Mouse (Mus musculus): ENCODE measurements around the gene Pah. TPM values are rescaled to one million over a fixed set of nuclear protein-coding genes. Genes with fewer than 3 reads are reported as not detected.
A peak's percentile ranks its signal among the peaks of the same experiment; 100 is the strongest.

Pah gene
- total RNA-seq (2014; rRNA removed) (not detected in 2 replicates), polyA plus RNA-seq (2015; fragmentation: Nextera tagmentation; extraction: Ambion mirVana) (0.09 and 0.18 TPM in 2 replicates)

- no peak within 1 kb of the TSS for H3K4me3 ChIP-seq (ENCODE audit: low read depth, low read length)
- no peaks in the 10 kb centered on the region for H3K27me3 ChIP-seq (ENCODE audit: insufficient read depth, low read length)
- ATAC-seq (ENCODE audit: low FRiP score): no peak
- no peaks in the 10 kb centered on the region for H3K36me3 ChIP-seq (ENCODE audit: insufficient read depth, low read length)
- no peak for DNase-seq (ENCODE audit: low spot score)
- no peak within 1 kb of the TSS for H3K27ac ChIP-seq (ENCODE audit: low read depth, low read length)
- H3K9ac ChIP-seq (replicated peaks; ENCODE audit: low read length, poor library complexity, severe bottlenecking): no peak within 1 kb of the TSS
- no peaks in the 10 kb centered on the region for H3K4me1 ChIP-seq (ENCODE audit: insufficient read depth, low read length)
- no peak for TF ChIP-seq CTCF (IDR thresholded peaks at IDR 0.05)
- no peaks in the 10 kb centered on the region for H3K9me3 ChIP-seq (ENCODE audit: low read length)
- WGBS: 90% methylated on average over 5 of the region's 5 CpGs
- no peak within 1 kb of the TSS for H3K4me2 ChIP-seq (ENCODE audit: low read depth, low read length, poor library complexity, severe bottlenecking)
Observed at GRCm38 (mm10) chr10:87521646-87522045, at the start of gene Pah. Gene Pah (plus strand): TSS chr10:87521795.

- H3K9me3 ChIP-seq (ENCODE audit: low read length): no peaks in the 10 kb centered on the region
- no peak for ATAC-seq (ENCODE audit: low FRiP score)
- no peak overlapping the region for H3K4me3 ChIP-seq (ENCODE audit: low read depth, low read length)
- no peaks in the 10 kb centered on the region for H3K36me3 ChIP-seq (ENCODE audit: insufficient read depth, low read length)
- no peak for TF ChIP-seq CTCF (IDR thresholded peaks at IDR 0.05)
- no peaks in the 10 kb centered on the region for H3K4me1 ChIP-seq (ENCODE audit: insufficient read depth, low read length)
- H3K9ac ChIP-seq (replicated peaks; ENCODE audit: low read length, poor library complexity, severe bottlenecking): no peak overlapping the region
- no peak overlapping the region for H3K4me2 ChIP-seq (ENCODE audit: low read depth, low read length, poor library complexity, severe bottlenecking)
- H3K27ac ChIP-seq (ENCODE audit: low read depth, low read length): no peak overlapping the region
- no peak for DNase-seq (ENCODE audit: low spot score)
- 24% methylated on average over 10 of the region's 10 CpGs for WGBS
- H3K27me3 ChIP-seq (ENCODE audit: insufficient read depth, low read length): no peaks in the 10 kb centered on the region
Observed at GRCm38 (mm10) chr10:87473475-87474131, 48.0 kb upstream of the Pah start.

GRCm38 (mm10) chr10:87474971-87475370, 46.6 kb upstream of the Pah start:
- Histone ChIP-seq H3K4me1 (ENCODE audit: insufficient read depth, low read length) (no peaks in the 10 kb centered on the region), H3K4me3 (ENCODE audit: low read depth, low read length) (no peak overlapping the region), H3K36me3 (ENCODE audit: insufficient read depth, low read length) (no peaks in the 10 kb centered on the region), H3K9me3 (ENCODE audit: low read length) (no peaks in the 10 kb centered on the region; the same call in 1 of the 2 replicates), H3K27me3 (ENCODE audit: insufficient read depth, low read length) (no peaks in the 10 kb centered on the region), H3K4me2 (ENCODE audit: low read depth, low read length, poor library complexity, severe bottlenecking) (no peak overlapping the region), H3K9ac (replicated peaks; ENCODE audit: low read length, poor library complexity, severe bottlenecking) (no peak overlapping the region), H3K27ac (ENCODE audit: low read depth, low read length) (no peak overlapping the region)
- no peak for TF ChIP-seq CTCF (IDR thresholded peaks at IDR 0.05)
- ATAC-seq (ENCODE audit: low FRiP score): no peak
- 38% methylated on average over 2 of the region's 2 CpGs for WGBS
- DNase-seq (ENCODE audit: low spot score): no peak

GRCm38 (mm10) chr10:87477895-87478294, 43.7 kb upstream of the Pah start:
- H3K27ac ChIP-seq (ENCODE audit: low read depth, low read length): no peak overlapping the region
- no peaks in the 10 kb centered on the region for H3K36me3 ChIP-seq (ENCODE audit: insufficient read depth, low read length)
- H3K4me3 ChIP-seq (ENCODE audit: low read depth, low read length): no peak overlapping the region
- no peaks in the 10 kb centered on the region for H3K27me3 ChIP-seq (ENCODE audit: insufficient read depth, low read length)
- DNase-seq (ENCODE audit: low spot score) (no peak), ATAC-seq (ENCODE audit: low FRiP score) (no peak)
- WGBS: 24% methylated on average over 5 of the region's 5 CpGs
- H3K9me3 ChIP-seq (ENCODE audit: low read length): no peaks in the 10 kb centered on the region; the same call in 1 of the 2 replicates
- no peak for TF ChIP-seq CTCF (IDR thresholded peaks at IDR 0.05)
- no peaks in the 10 kb centered on the region for H3K4me1 ChIP-seq (ENCODE audit: insufficient read depth, low read length)
- H3K4me2 ChIP-seq (ENCODE audit: low read depth, low read length, poor library complexity, severe bottlenecking): no peak overlapping the region
- H3K9ac ChIP-seq (replicated peaks; ENCODE audit: low read length, poor library complexity, severe bottlenecking): no peak overlapping the region

- DNase-seq (ENCODE audit: low spot score) (peak; percentile 64), ATAC-seq (ENCODE audit: low FRiP score) (peak; percentile 55)
- H3K4me1 ChIP-seq (ENCODE audit: insufficient read depth, low read length): 0 out of 2 replicates have a peak, but pooled peaks cover 8% of the 10 kb centered on the region
- no peaks in the 10 kb centered on the region for H3K27me3 ChIP-seq (ENCODE audit: insufficient read depth, low read length)
- H3K9me3 ChIP-seq (ENCODE audit: low read length): no peaks in the 10 kb centered on the region; the same call in 1 of the 2 replicates
- 7% methylated on average over 17 of the region's 17 CpGs for WGBS
- H3K9ac ChIP-seq (replicated peaks; ENCODE audit: low read length, poor library complexity, severe bottlenecking): peak overlapping the region; percentile 55
- H3K36me3 ChIP-seq (ENCODE audit: insufficient read depth, low read length): no peaks in the 10 kb centered on the region
- H3K27ac ChIP-seq (ENCODE audit: low read depth, low read length): peak overlapping the region; percentile 51; the same call in 1 of the 2 replicates
- H3K4me2 ChIP-seq (ENCODE audit: low read depth, low read length, poor library complexity, severe bottlenecking): peak overlapping the region; percentile 85
- peak overlapping the region; percentile 41 for H3K4me3 ChIP-seq (ENCODE audit: low read depth, low read length)
- no peak for TF ChIP-seq CTCF (IDR thresholded peaks at IDR 0.05)
Observed at GRCm38 (mm10) chr10:87484831-87485720, 36.5 kb upstream of the Pah start.

Measured in midbrain, postnatal 0 days (tissue).